ENCODE assay signal across 7 mouse cellular contexts in the genomic region with DNA sequence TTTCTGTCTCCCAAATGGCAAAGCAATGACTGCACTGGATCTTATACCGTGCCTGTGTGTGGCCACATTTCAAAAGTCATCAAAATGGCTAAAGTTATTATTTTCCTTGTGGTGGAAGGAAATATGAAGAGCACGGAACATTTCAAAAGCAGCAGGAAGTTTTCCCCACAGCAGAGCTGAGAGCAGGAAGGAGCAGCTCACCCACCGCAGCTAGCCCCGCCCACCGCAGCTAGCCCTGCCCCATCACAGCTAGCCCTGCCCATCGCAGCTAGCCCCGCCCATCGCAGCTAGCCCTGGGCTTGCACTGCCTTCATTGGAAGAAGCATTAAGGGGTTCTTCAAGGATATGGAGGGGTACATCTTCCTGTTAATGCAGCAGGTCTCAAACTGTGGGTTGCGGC.
DNase-seq lines count a peak whose midpoint lies in the region; ATAC-seq and TF ChIP-seq lines count a peak whose summit lies in the region.

No protein-coding gene starts in this region.

- H3K9me3 ChIP-seq in hindbrain, embryonic 10.5 days: no peaks in the 10 kb centered on the region

- DNase-seq in spleen, adult 18-20 months: peak; percentile 49 to 52
- DNase-seq in spleen, adult 12 weeks (ENCODE audit: low spot score): no peak
- no peak for DNase-seq in hindbrain, embryonic 10.5 days (ENCODE audit: low spot score)
- DNase-seq in adrenal gland, adult (ENCODE audit: inconsistent age in 2 of 2, low spot score in 1 of 2): no peak
- no peak for DNase-seq in left cerebral cortex, adult 2 months (ENCODE audit: extremely low spot score in 1 of 2, low spot score in 2 of 2)

- H3K4me1 ChIP-seq in hindbrain, embryonic 10.5 days (replicated peaks): peaks cover 10% of the 10 kb centered on the region

- no peak overlapping the region for H3K27ac ChIP-seq in hindbrain, embryonic 10.5 days
- H3K27ac ChIP-seq in left cerebral cortex, adult 2 months: no peak overlapping the region

- intact Hi-C loops in left cerebral cortex, adult 2 months (cut with DNase I): no loop called here

- H3K36me3 ChIP-seq in hindbrain, embryonic 10.5 days: no peaks in the 10 kb centered on the region

- peak; percentile 73 for ATAC-seq in granulocyte monocyte progenitor cell, adult 5-6 weeks (replicated peaks; ENCODE audit: poor library complexity, severe bottlenecking)
- ATAC-seq in megakaryocyte-erythroid progenitor cell, adult 5-6 weeks (replicated peaks; ENCODE audit: low FRiP score, low TSS enrichment, poor library complexity, severe bottlenecking): peak; percentile 99

- no peak for TF ChIP-seq CTCF in left cerebral cortex, adult 2 months (IDR thresholded peaks at IDR 0.05)

- H3K27me3 ChIP-seq in hindbrain, embryonic 10.5 days (ENCODE audit: insufficient read depth, poor library complexity, severe bottlenecking): no peaks in the 10 kb centered on the region

- no peak overlapping the region for H3K4me3 ChIP-seq in hindbrain, embryonic 10.5 days
- no peak overlapping the region for H3K4me3 ChIP-seq in left cerebral cortex, adult 2 months

- WGBS in hindbrain, embryonic 10.5 days: 57% methylated on average over 9 of the region's 9 CpGs

Comparison
In these comparisons a context has a peak if more than half of its experiments do, and no peak if none do; other contexts are left out.
1. DNase-seq: peak in spleen, adult 18-20 months (2 of 2); none in spleen, adult 12 weeks (single experiment), hindbrain, embryonic 10.5 days (single experiment), adrenal gland, adult (0 of 2) and left cerebral cortex, adult 2 months (0 of 2).